Mouse (Mus musculus) MEL (cell line): Measurements from ENCODE around the gene Psmb7. TPM values are rescaled to one million over a fixed set of nuclear protein-coding genes. Genes with fewer than 3 reads are reported as not detected.

Experiments
- DNase-seq: peaks from one replicate; pipeline ENCODE4 v3.0.0; 2011; ENCODE audit warnings: low read depth, low spot score
- H3K27ac ChIP-seq: 2 replicates; pipeline ENCODE4 v1.5.1; 2012; ENCODE audit warnings: low read depth, mild to moderate bottlenecking, control low read depth, low read length, moderate library complexity; ENCODE audit not compliant: control insufficient read depth
- H3K27me3 ChIP-seq, 2 experiments: fragments of 150-350 bp in 1 of 2; sonication (generic) in 1 of 2; 2 replicates each; pipeline ENCODE4 v1.6.1; 2012; ENCODE audit warnings: low read length in 2 of 2, mild to moderate bottlenecking in 2 of 2, improper control_type of control experiment in 1 of 2, moderate library complexity in 1 of 2; ENCODE audit not compliant: insufficient read depth in 2 of 2, control insufficient read depth in 1 of 2
- H3K36me3 ChIP-seq, 2 experiments: 2 replicates each; pipeline ENCODE4 v1.6.1; 2012 to 2014; ENCODE audit warnings: low read length in 2 of 2, improper control_type of control experiment in 1 of 2, inconsistent platforms in 1 of 2, mild to moderate bottlenecking in 1 of 2; ENCODE audit not compliant: insufficient read depth in 2 of 2, control insufficient read depth in 1 of 2
- H3K4me1 ChIP-seq, 2 experiments: fragments of 150-350 bp in 1 of 2; sonication (generic) in 1 of 2; 2 replicates each; pipeline ENCODE4 v1.6.1; 2012; ENCODE audit warnings: low read length in 2 of 2, improper control_type of control experiment in 1 of 2, mild to moderate bottlenecking in 1 of 2; ENCODE audit not compliant: insufficient read depth in 2 of 2, control insufficient read depth in 1 of 2
- H3K4me3 ChIP-seq, 2 experiments: fragments of 150-350 bp in 1 of 2; sonication (generic) in 1 of 2; 2 replicates each; pipeline ENCODE4 v1.5.1; 2012; ENCODE audit warnings: low read depth in 2 of 2, low read length in 2 of 2, mild to moderate bottlenecking in 2 of 2, moderate library complexity in 2 of 2, control low read depth in 1 of 2, improper control_type of control experiment in 1 of 2; ENCODE audit not compliant: control insufficient read depth in 1 of 2, insufficient read depth in 1 of 2
- H3K79me2 ChIP-seq: 2 replicates; pipeline ENCODE4 v1.6.1; 2012; ENCODE audit warnings: mild to moderate bottlenecking, low read length, moderate library complexity; ENCODE audit not compliant: control insufficient read depth, poor library complexity, insufficient read depth
- H3K9ac ChIP-seq: 2 replicates; pipeline ENCODE4 v1.6.1; 2012; ENCODE audit warnings: low read depth, mild to moderate bottlenecking, control low read depth, low read length, moderate library complexity; ENCODE audit not compliant: control insufficient read depth, poor library complexity, severe bottlenecking
- H3K9me3 ChIP-seq: fragments of 150-350 bp; sonication (generic); replicated peaks from 2 replicates; pipeline ENCODE4 v1.6.1; 2012; ENCODE audit warnings: mild to moderate bottlenecking, low read length, improper control_type of control experiment, moderate library complexity; ENCODE audit not compliant: insufficient read depth
- BHLHE40 ChIP-seq: IDR thresholded peaks from 2 replicates; pipeline ENCODE4 v1.6.1; 2012; ENCODE audit warnings: low read depth, mild to moderate bottlenecking, inconsistent platforms, low read length, improper control_type of control experiment, borderline replicate concordance
- CHD1 ChIP-seq: IDR thresholded peaks from 2 replicates; pipeline ENCODE4 v1.6.1; 2012; ENCODE audit warnings: low read depth, mild to moderate bottlenecking, inconsistent platforms, low read length, improper control_type of control experiment
- CHD2 ChIP-seq: IDR thresholded peaks from 2 replicates; pipeline ENCODE4 v1.6.1; 2011; ENCODE audit warnings: low read length, improper control_type of control experiment
- CTCF ChIP-seq, 3 experiments: IDR thresholded peaks in 2 of 3; conservative IDR thresholded peaks in 1 of 3; 2 replicates each; pipeline ENCODE4 v1.5.1; 2011 to 2012; ENCODE audit warnings: low read length in 3 of 3, low read depth in 2 of 3, mild to moderate bottlenecking in 2 of 3, improper control_type of control experiment in 1 of 3, inconsistent platforms in 1 of 3, mixed read lengths in 1 of 3, moderate library complexity in 1 of 3; ENCODE audit not compliant: control insufficient read depth in 1 of 3, insufficient read depth in 1 of 3, poor library complexity in 1 of 3, severe bottlenecking in 1 of 3
- ETS1 ChIP-seq: IDR thresholded peaks from 2 replicates; pipeline ENCODE4 v1.6.1; 2012; ENCODE audit warnings: low read depth, mild to moderate bottlenecking, inconsistent platforms, low read length, improper control_type of control experiment, moderate library complexity
- JUND ChIP-seq: IDR thresholded peaks from 2 replicates; pipeline ENCODE4 v1.6.1; 2011; ENCODE audit warnings: low read depth, mild to moderate bottlenecking, improper control_type of control experiment, low read length
- KAT2A ChIP-seq: conservative IDR thresholded peaks from 2 replicates; pipeline ENCODE4 v1.6.1; 2012; ENCODE audit warnings: low read depth, low read length, improper control_type of control experiment, inconsistent platforms
- MEF2A ChIP-seq: IDR thresholded peaks from 2 replicates; pipeline ENCODE4 v1.6.1; 2014; ENCODE audit warnings: low read depth, mild to moderate bottlenecking, inconsistent platforms, low read length, improper control_type of control experiment; ENCODE audit not compliant: poor library complexity, insufficient replicate concordance, severe bottlenecking; ENCODE audit errors: extremely low read depth
- MYB ChIP-seq: IDR thresholded peaks from 2 replicates; pipeline ENCODE4 v1.6.1; 2011; ENCODE audit warnings: mild to moderate bottlenecking, low read depth, low read length, improper control_type of control experiment
- MYC ChIP-seq: IDR thresholded peaks from 2 replicates; pipeline ENCODE4 v1.6.1; 2011; ENCODE audit warnings: low read depth, mild to moderate bottlenecking, low read length, improper control_type of control experiment, moderate library complexity
- NELFE ChIP-seq: IDR thresholded peaks from 2 replicates; pipeline ENCODE4 v1.6.1; 2011; ENCODE audit warnings: low read depth, low read length, improper control_type of control experiment
- NRF1 ChIP-seq: IDR thresholded peaks from 2 replicates; pipeline ENCODE4 v1.6.1; 2014; ENCODE audit warnings: low read depth, mild to moderate bottlenecking, inconsistent platforms, low read length, improper control_type of control experiment, moderate library complexity; ENCODE audit not compliant: poor library complexity, insufficient read depth, severe bottlenecking
- SIN3A ChIP-seq: IDR thresholded peaks from 2 replicates; pipeline ENCODE4 v1.6.1; 2012; ENCODE audit warnings: low read length, improper control_type of control experiment, inconsistent platforms
- TCF12 ChIP-seq: IDR thresholded peaks from 2 replicates; pipeline ENCODE4 v1.6.1; 2014; ENCODE audit warnings: low read depth, mild to moderate bottlenecking, inconsistent platforms, low read length, improper control_type of control experiment, moderate library complexity
- USF1 ChIP-seq: IDR thresholded peaks from 2 replicates; pipeline ENCODE4 v1.6.1; 2014; ENCODE audit warnings: low read depth, mild to moderate bottlenecking, inconsistent platforms, low read length, improper control_type of control experiment, moderate library complexity
- ZC3H11A ChIP-seq: IDR thresholded peaks from 2 replicates; pipeline ENCODE4 v1.6.1; 2012; ENCODE audit warnings: low read depth, mild to moderate bottlenecking, inconsistent platforms, low read length, improper control_type of control experiment
- ZKSCAN1 ChIP-seq: IDR thresholded peaks from 2 replicates; pipeline ENCODE4 v1.6.1; 2012; ENCODE audit warnings: low read depth, mild to moderate bottlenecking, inconsistent platforms, low read length, improper control_type of control experiment, moderate library complexity
- ZMIZ1 ChIP-seq: IDR thresholded peaks from 2 replicates; pipeline ENCODE4 v1.6.1; 2012; ENCODE audit warnings: low read depth, mild to moderate bottlenecking, inconsistent platforms, low read length, improper control_type of control experiment, moderate library complexity
- polyA plus RNA-seq, 2 experiments: library from polyadenylated mRNA; stranded (reverse) in 1 of 2; unstranded in 1 of 2; fragments of >175 nt in 1 of 2; fragments of >200 nt in 1 of 2; gene quantifications; 2 replicates each; pipeline versions ENCODE4 v1.2.1 to v1.2.4; 2012; ENCODE audit warnings: low replicate concordance in 2 of 2, low read depth in 1 of 2; ENCODE audit not compliant: insufficient read length in 2 of 2, insufficient read depth in 1 of 2, missing spikeins in 1 of 2
- total RNA-seq: library from RNA; depleted of rRNA; stranded (reverse); fragments of 300-350 nt; gene quantifications from 2 replicates; pipeline ENCODE4 v1.2.3, GENCODE M21; 2012

Gene Psmb7
- total and polyA plus RNA-seq, 3 experiments = 337 to 367 TPM; not detected in 1

GRCm38 (mm10) chr2:38653293-38653619 lies 9.4 kb upstream of the Psmb7 start:
- Histone ChIP-seq H3K79me2 (no peaks in the 10 kb centered on the region), H3K4me1 (peaks cover 0 to 3% of the 10 kb centered on the region in 2 experiments; a peak in 2 of 4 replicates), H3K27me3 (no peaks in the 10 kb centered on the region), H3K9me3 (no peaks in the 10 kb centered on the region), H3K36me3 (peaks cover 0 to 4% of the 10 kb centered on the region in 2 experiments; a peak in 1 of 4 replicates), H3K27ac (no peak overlapping the region), H3K9ac (no peak overlapping the region), H3K4me3 (no peak overlapping the region)
- TF ChIP-seq MYC (no peak), BHLHE40 (no peak), CHD1 (no peak), ZKSCAN1 (no peak), ZMIZ1 (no peak), SIN3A (no peak), TCF12 (no peak), NRF1 (no peak), USF1 (no peak), JUND (no peak), MYB (no peak), NELFE (no peak), ZC3H11A (no peak), ETS1 (no peak), MEF2A (no peak), CHD2 (no peak), CTCF (IDR thresholded peaks at IDR 0.05 in 2 of 3, conservative IDR thresholded peaks at IDR 0.05 in 1 of 3; ENCODE audit: control insufficient read depth in 1 of 3, insufficient read depth in 1 of 3, low read depth in 2 of 3, low read length in 3 of 3, poor library complexity in 1 of 3, severe bottlenecking in 1 of 3) (no peak)
- DNase-seq = no peak

- peaks cover 0 to under 1% of the 10 kb centered on the region in 2 experiments; a peak in 1 of 4 replicates for H3K4me1 ChIP-seq
Observed at GRCm38 (mm10) chr2:38652565-38653292, 8.8 kb upstream of the Psmb7 start.

More at GRCm38 (mm10) chr2:38652565-38653292, 8.8 kb upstream of the Psmb7 start:
- H3K27me3 ChIP-seq = no peaks in the 10 kb centered on the region
- H3K27ac ChIP-seq = no peak overlapping the region
- TF ChIP-seq MYC (no peak), ZKSCAN1 (no peak), KAT2A (no peak), TCF12 (no peak)
- DNase-seq = no peak
- H3K36me3 ChIP-seq = peaks cover 0 to under 1% of the 10 kb centered on the region in 2 experiments; a peak in 1 of 4 replicates
- no peaks in the 10 kb centered on the region for H3K79me2 ChIP-seq
- H3K9me3 ChIP-seq = no peaks in the 10 kb centered on the region
- H3K4me3 ChIP-seq = no peak overlapping the region
- no peak overlapping the region for H3K9ac ChIP-seq
